Mouse (Mus musculus) lung, embryonic 15.5 days (tissue): ENCODE measurements around the gene 1700025B11Rik. TPM values are rescaled to one million over a fixed set of nuclear protein-coding genes. Genes with fewer than 3 reads are reported as not detected.
"Not testable (repeated sequence)": the region's sequence is repeated elsewhere in the genome, so short reads cannot be mapped to it uniquely, and the experiment has no call there.

Experiments
- ATAC-seq: fragments of 200-750 bp; cut with Nextera tagmentation; 2 replicates; pipeline ENCODE4 v1.8.0; 2017; ENCODE audit warnings: moderate number of reproducible peaks, borderline replicate concordance; ENCODE audit not compliant: low FRiP score, low TSS enrichment; ENCODE audit errors: extremely low read depth
- H3K27ac ChIP-seq: fragments of 300-500 bp; sonication (generic); 2 replicates; pipeline ENCODE4 v1.5.1; 2015; ENCODE audit warnings: moderate library complexity, mild to moderate bottlenecking, inconsistent platforms
- H3K27me3 ChIP-seq: fragments of 300-500 bp; sonication (generic); 2 replicates; pipeline ENCODE4 v1.6.1; 2015; ENCODE audit warnings: inconsistent platforms
- H3K36me3 ChIP-seq: fragments of 300-500 bp; sonication (generic); 2 replicates; pipeline ENCODE4 v1.6.1; 2015; ENCODE audit warnings: inconsistent platforms
- H3K4me1 ChIP-seq: fragments of 300-500 bp; sonication (generic); 2 replicates; pipeline ENCODE4 v1.6.1; 2015; ENCODE audit warnings: inconsistent platforms
- H3K4me2 ChIP-seq: fragments of 300-500 bp; sonication (generic); 2 replicates; pipeline ENCODE4 v1.6.1; 2015; ENCODE audit warnings: inconsistent platforms, mild to moderate bottlenecking, moderate library complexity
- H3K4me3 ChIP-seq: fragments of 300-500 bp; sonication (generic); 2 replicates; pipeline ENCODE4 v1.5.1; 2015; ENCODE audit warnings: mild to moderate bottlenecking, inconsistent platforms
- H3K9ac ChIP-seq: fragments of 300-500 bp; sonication (generic); 2 replicates; pipeline ENCODE4 v1.6.1; 2015; ENCODE audit warnings: inconsistent platforms
- H3K9me3 ChIP-seq: fragments of 300-500 bp; sonication (generic); 2 replicates; pipeline ENCODE4 v1.6.1; 2016; ENCODE audit warnings: inconsistent platforms
- WGBS: fragments of 180-500 bp; shearing (Covaris S2); methylation state at CpG from one replicate; pipeline ENCODE4 v1.1.7; 2015; 5-methylcytosine and 5-hydroxymethylcytosine counted together
- polyA plus RNA-seq: library from polyadenylated mRNA; unstranded; fragments of >200 nt; fragmentation: Nextera tagmentation; extraction: Ambion mirVana; gene quantifications from 2 replicates; pipeline ENCODE4 v1.2.1, GENCODE M21; 2015

1700025B11Rik gene
- polyA plus RNA-seq, 1 experiment from 2014 or later: not detected

GRCm38 (mm10) chr15:77539221-77539620 lies 22.5 kb downstream of the 1700025B11Rik start:
- ATAC-seq, H3K9ac ChIP-seq: not testable (repeated sequence)
- WGBS: 27% methylated on average over 1 of the region's 1 CpGs

DNA sequence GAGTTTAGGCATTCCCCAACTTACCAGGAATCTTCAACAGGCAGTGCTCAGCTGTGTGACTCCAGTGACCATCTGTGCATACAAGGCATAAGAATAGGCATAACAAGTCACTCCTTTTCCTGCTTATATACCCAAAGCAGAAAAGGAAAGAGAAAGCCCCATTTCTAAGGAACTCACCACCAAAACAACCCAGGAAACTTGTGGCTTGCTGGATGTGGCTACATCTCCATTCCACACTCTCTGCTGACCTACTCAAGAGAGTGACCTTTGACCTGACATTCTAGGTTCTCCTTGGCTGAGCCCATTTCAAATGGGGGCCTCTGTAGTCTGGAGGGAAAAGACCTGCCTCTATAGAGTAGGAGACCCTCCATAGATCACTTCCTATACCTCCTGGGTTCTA lies 28.5 kb downstream of the 1700025B11Rik start, which contains the start of gene Apol7c:
Apol7c (minus strand) TSS at position 101 of the 400 bp plus-strand sequence.
- no peak for ATAC-seq
- H3K27ac ChIP-seq: no peak within 1 kb of the TSS
- H3K36me3 ChIP-seq: no peaks in the 10 kb centered on the region
- H3K4me3 ChIP-seq: no peak within 1 kb of the TSS
- no peaks in the 10 kb centered on the region for H3K9me3 ChIP-seq
- H3K9ac ChIP-seq: no peak within 1 kb of the TSS
- no peaks in the 10 kb centered on the region for H3K27me3 ChIP-seq
- no peaks in the 10 kb centered on the region for H3K4me1 ChIP-seq
- no peak within 1 kb of the TSS for H3K4me2 ChIP-seq

More at GRCm38 (mm10) chr15:77539221-77539620, 22.5 kb downstream of the 1700025B11Rik start:
- H3K27me3 ChIP-seq, H3K9me3 ChIP-seq, H3K36me3 ChIP-seq, H3K4me1 ChIP-seq, H3K4me3 ChIP-seq, H3K4me2 ChIP-seq, H3K27ac ChIP-seq: not testable (repeated sequence)

DNA sequence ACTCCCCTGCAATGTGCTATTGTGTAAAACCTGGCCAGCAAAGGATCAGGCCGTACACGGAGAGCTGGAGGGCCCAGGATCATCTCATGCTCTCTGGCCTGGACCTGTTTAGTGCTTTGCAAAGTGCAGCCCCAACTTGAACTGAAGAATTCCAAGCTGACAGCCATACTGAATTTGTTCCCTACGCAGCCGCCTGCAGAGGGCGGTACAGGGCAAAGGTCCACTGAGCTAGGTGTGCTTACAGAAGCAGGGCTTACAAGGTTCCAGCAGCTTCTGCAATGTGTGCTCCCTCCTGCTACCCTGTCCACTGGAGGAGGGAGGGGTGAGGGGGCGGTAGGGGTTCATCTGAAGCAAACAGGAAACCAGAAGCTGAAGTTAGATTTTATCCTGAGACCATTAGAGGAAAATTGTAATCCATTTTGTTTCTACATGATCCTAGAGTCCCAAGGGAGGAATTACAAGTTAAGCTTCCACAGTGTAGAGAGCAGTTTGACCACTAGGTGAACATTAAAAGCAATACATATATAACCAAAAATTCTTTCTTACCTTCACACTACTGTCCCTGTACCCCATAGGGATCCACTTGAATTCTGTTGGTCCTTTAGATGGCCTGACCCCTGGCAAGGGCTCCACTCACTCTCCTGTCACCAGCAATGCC lies 38.4 kb downstream of the 1700025B11Rik start:
- not testable (repeated sequence) for H3K9me3 ChIP-seq, ATAC-seq, H3K27me3 ChIP-seq, H3K4me2 ChIP-seq, H3K9ac ChIP-seq, H3K4me1 ChIP-seq, H3K36me3 ChIP-seq, H3K27ac ChIP-seq, H3K4me3 ChIP-seq
- WGBS: 4% methylated on average over 6 of the region's 6 CpGs

DNA sequence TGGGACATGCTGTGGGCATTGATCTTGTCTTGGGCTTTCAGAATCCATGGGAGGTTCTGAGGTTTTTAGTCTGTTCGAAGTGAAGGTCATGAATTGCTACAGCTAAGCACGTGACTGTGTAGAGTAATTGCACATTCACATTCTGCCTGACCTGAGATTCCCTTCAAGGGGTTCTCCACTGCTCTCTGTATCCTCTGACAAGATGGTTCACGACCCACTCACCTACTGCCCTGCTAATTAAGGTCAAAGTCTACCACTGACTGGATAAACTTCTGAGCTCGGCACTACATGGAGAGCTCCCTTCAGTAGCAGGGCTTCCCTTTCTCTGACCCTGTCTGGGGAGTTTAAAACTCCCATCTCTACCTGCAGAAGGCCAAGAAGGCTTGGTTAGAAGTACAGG lies 41.1 kb downstream of the 1700025B11Rik start:
- not testable (repeated sequence) for H3K27me3 ChIP-seq, H3K9me3 ChIP-seq, H3K4me1 ChIP-seq, H3K4me2 ChIP-seq, H3K9ac ChIP-seq, H3K4me3 ChIP-seq, ATAC-seq, H3K27ac ChIP-seq, H3K36me3 ChIP-seq
- WGBS: 51% methylated on average over 4 of the region's 4 CpGs

Other genes starting within 250 kb of the 1700025B11Rik start
- gene Apol7a, start 162.8 kb downstream of the 1700025B11Rik start, polyA plus RNA-seq: 0.09 TPM in 1 of 2 replicates, not detected in the other
- 0.30 TPM in 1 of 2 replicates, not detected in the other for gene Apol9a, start 150.8 kb downstream of the 1700025B11Rik start, polyA plus RNA-seq
- not detected in 2 replicates for gene Apol7b, start 114.4 kb downstream of the 1700025B11Rik start, polyA plus RNA-seq
- gene Apol10a, start 84.8 kb downstream of the 1700025B11Rik start, polyA plus RNA-seq: not detected in 2 replicates
- not detected in 2 replicates for gene Apol11a, start 53.6 kb downstream of the 1700025B11Rik start, polyA plus RNA-seq
- 0.16 TPM in 1 of 2 replicates, not detected in the other for gene Apol7c, start 28.6 kb downstream of the 1700025B11Rik start, polyA plus RNA-seq
- gene Apol10b, start 34.2 kb upstream of the 1700025B11Rik start, polyA plus RNA-seq: 0.06 and 0.11 TPM in 2 replicates
- not detected in 2 replicates for gene Gm36245, start 37.4 kb upstream of the 1700025B11Rik start, polyA plus RNA-seq
- gene Apol11b, start 81.4 kb upstream of the 1700025B11Rik start, polyA plus RNA-seq: 0.19 and 0.25 TPM in 2 replicates
- gene Apol7e, start 137.0 kb upstream of the 1700025B11Rik start, polyA plus RNA-seq: 0.22 TPM in 1 of 2 replicates, not detected in the other
- gene Apol9b, start 167.1 kb upstream of the 1700025B11Rik start, polyA plus RNA-seq: not detected in 2 replicates
- gene Apol8, start 195.1 kb upstream of the 1700025B11Rik start, polyA plus RNA-seq: 0.23 TPM in 1 of 2 replicates, not detected in the other